Mouse (Mus musculus) embryo, embryonic 10 days (tissue): ENCODE measurements at regions not wholly inside any gene's neighbourhood (a gene's known extent, or its start where the extent isn't known, plus 50 kb on each side); places are given as distances from the start of the nearest gene placed in this dataset.
A peak's percentile ranks its signal among the peaks of the same experiment; 100 is the strongest.

Source experiments
- DNase-seq: peaks from one replicate; pipeline ENCODE4 v3.0.0-alpha.2; 2015; ENCODE audit warnings: low spot score

- DNase-seq = no peak
Observed at GRCm38 (mm10) chr3:50813760-50814400, 370.5 kb upstream of the Slc7a11 start.

DNA sequence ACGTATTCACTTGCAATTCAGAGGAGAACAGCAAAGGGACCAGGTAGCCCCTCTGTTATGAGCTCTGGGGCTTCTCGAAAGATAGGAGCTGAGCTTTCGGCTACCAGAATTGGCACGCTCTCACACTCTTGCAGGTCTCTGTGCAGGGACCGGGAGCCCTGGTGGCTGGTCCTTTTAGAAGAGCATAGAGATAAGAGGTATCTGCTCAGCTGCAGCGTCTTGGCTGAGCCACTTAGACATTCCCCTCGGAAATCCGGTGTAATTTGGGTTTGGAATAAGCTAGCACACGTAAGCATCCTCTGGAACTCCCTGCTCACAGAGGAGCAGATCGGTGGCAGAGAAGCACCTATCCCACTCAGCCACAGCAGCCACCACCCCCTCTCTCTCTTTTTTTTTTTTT lies 372.3 kb upstream of the Slc7a11 start:
- no peak for DNase-seq

- DNase-seq = no peak
Observed at GRCm38 (mm10) chr3:50816479-50816878, 373.1 kb upstream of the Slc7a11 start.

GRCm38 (mm10) chr3:50817361-50817760 lies 373.9 kb upstream of the Slc7a11 start:
- DNase-seq = no peak

DNA sequence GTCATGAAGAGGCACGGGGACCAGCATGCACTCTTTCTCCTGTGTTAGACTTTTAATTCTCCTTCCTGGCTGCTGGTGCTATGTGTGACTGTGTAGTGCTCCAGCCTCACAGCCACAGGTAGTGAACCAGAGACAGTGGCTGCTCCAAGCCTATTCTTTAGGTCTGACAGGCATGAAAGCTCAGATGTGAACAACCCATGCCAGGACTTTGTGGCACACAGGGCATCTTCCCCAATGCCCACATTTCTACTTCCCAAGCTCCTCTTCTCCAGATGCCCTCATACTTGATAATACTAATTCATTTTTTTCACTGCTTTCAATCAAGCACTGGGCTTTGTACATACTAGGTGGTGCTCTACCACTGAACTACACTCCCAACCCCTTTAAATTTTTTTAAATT lies 377.4 kb upstream of the Slc7a11 start:
- no peak for DNase-seq

GRCm38 (mm10) chr3:50825534-50826423 lies 382.4 kb upstream of the Slc7a11 start:
- DNase-seq = no peak

- no peak for DNase-seq
Observed at GRCm38 (mm10) chr3:50826424-50826819, 383.0 kb upstream of the Slc7a11 start.

GRCm38 (mm10) chr3:50829211-50829610 lies 385.8 kb upstream of the Slc7a11 start:
- DNase-seq = no peak

DNA sequence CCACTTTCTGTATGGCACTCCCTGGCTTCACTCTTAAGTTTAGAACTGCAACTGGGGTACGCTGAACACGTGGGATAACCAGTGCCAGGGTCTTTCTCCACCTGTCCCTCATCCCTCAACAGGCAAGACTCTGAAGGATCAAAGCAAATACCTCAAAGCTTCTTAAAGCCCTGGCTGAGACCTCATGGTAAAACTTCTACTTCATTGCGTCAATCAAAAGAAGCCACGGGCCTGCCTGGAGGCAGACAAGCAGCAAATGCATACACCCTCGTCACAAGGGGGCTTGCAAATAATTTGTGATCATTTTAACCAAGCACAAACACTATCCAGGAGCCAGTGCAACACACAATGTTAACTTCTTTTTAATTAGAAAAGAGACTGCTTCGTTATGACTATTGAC lies 387.0 kb upstream of the Slc7a11 start:
- no peak for DNase-seq

DNA sequence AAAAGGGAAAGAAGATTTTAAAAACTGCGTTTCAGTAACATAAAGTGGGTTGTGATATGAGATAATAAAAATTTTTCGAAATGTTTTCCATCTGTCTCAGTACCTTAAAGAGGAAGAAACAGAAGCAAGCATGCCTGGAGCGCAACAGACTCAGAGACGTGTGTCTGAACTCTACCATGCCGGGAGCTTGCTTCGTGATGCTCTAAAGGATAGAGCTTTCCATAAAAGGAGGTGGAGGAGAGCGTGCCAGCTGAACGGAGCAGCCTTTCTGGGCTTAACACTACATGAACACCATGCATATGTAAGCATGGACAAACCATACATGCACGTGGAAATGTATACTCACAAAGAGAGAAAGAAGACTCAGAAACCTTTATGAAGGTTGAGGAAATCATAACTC lies 387.5 kb upstream of the Slc7a11 start:
- no peak for DNase-seq

DNA sequence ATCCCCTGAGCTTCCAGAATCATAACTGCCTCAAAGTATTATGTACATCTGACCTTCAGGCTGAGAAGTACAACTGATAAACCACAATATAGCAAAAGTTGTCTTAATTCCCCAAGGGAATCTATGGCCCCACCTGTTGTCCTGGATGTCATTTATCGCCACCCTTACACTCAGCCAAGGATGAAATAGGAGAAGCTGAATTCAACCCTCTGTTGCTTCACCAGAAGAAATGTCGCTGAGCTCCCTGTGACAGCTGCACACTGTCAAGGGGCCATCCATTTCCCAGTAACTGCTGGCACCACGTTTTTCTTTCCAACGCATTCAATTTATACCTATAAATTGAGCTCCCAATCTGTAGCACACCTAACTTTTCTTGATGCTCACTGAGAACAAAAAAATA lies 382.0 kb upstream of the Noct start:
- DNase-seq = no peak

- no peak for DNase-seq
Observed at GRCm38 (mm10) chr3:50844835-50845301, 379.4 kb upstream of the Noct start.

GRCm38 (mm10) chr3:50845311-50845710 lies 378.9 kb upstream of the Noct start:
- DNase-seq = no peak

DNA sequence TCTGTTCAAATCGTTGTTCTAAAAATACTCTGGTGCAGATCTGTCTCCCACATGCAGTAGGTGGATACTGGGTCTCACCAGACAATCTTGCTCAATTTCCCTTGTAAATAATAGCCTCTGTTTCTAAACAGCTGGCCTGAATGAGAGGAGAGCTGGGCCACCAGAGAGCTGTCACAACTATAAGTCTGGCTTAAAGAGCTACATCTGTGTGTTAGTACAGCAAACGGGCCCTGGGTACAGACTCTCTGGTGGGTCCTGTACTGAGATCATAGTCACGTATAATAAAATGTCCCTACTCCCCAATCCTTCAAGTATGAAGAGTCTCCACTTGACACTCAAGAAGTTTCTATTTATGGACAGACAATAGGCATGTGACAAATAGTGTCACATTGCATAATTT lies 375.7 kb upstream of the Noct start:
- DNase-seq = no peak

GRCm38 (mm10) chr3:50851083-50851637 lies 373.1 kb upstream of the Noct start:
- no peak for DNase-seq

- DNase-seq = no peak
Observed at GRCm38 (mm10) chr3:50867105-50867504, 357.1 kb upstream of the Noct start.

- no peak for DNase-seq
Observed at GRCm38 (mm10) chr3:50869211-50869610, 355.0 kb upstream of the Noct start.

DNA sequence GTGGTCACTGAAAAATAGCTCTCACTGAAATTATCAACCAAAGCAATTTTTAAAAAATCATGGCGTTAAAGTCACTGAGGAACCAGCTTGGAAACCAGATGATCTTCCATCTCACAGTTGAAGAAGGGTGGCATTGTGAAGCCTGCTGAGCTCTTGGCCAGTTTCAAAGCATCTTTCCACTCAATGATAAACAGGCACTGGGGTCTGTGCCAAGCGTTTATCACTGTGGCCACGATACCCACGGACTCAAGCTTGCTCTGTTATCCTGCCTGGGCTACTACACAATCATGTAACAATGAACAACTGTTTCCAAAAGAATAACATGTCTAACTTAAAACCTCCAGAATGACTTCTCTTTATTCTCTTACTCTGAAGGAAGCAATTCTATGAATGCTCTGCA lies 345.2 kb upstream of the Noct start:
- DNase-seq = no peak

GRCm38 (mm10) chr3:50879595-50879994 lies 344.7 kb upstream of the Noct start:
- DNase-seq = no peak

- peak; percentile 21 for DNase-seq
Observed at GRCm38 (mm10) chr3:50881437-50882248, 342.6 kb upstream of the Noct start.

DNA sequence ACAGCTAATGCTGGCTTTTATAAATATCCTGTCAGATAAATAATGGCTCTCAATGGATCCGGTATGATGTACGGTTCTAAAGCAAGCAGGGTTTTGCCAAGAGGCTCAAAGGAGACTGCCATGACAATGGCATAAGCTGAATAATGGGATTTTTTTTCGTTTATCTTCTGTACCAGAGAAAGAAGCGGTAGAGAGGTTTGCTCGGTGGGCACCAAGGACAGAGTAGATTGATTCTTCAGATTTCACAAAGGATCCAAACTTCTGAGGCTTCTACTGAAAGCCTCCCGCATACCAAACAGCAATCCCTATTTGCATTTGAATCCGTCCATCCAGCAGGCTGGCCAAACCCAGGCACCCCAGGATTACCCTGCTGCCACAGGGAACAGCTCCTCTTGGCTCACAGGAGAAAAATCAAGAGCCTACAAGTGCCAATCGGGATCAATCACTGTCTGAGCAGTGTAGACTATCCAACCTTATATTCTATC lies 342.0 kb upstream of the Noct start:
- DNase-seq = peak; percentile 25

DNA sequence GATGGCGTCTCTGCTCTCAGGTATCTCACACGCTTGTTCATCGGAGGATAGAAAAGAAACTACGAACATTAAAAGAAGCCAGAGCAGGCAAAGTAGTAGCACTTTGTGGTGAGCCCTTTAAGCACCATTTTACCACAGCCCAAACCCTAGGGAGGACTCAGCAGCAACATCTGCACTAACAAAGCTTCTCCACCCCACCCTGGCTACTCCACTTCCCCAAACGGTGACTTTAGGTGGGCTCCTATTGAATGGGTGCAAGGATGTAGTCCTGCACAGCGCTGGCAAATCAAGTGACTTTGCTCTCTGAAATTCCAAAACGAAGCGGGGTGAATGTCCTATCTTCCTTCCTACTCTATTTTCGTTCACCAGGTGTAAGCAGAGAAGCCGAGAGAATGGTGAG lies 337.9 kb upstream of the Noct start:
- no peak for DNase-seq
